Mouse (Mus musculus) bone marrow macrophage, adult 2 months (primary cell): ENCODE results near the gene Camkv.

ENCODE experiments used
- CTCF ChIP-seq: IDR thresholded peaks from 2 replicates; pipeline ENCODE4 v1.5.1; 2012; ENCODE audit warnings: low read depth, mild to moderate bottlenecking, low read length, moderate library complexity
- POLR2A ChIP-seq: IDR thresholded peaks from 2 replicates; pipeline ENCODE4 v1.6.1; 2012; ENCODE audit warnings: mild to moderate bottlenecking, low read depth, low read length, borderline replicate concordance

DNA sequence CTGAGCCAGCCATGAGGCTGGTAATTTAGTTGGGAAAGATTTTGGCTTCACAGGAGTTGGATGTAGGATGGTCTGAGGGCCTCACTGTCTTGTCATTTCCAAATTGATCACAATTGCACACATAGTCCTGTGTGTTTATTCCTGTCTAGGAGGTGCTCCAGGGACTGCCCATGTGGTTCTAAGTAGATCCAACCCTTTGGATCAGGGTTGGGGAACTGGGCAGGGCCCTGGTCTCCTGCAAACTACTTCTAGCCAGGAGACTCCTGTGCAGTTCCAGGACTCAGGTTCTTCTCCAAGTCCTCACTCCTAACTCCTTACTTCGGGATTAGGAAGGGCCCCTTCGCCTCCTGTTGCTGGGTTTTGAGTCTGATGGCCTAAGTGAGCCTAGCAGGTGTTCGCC is at the start of gene Camkv:
- TF ChIP-seq POLR2A = no peak
- TF ChIP-seq CTCF = no peak
